Mouse (Mus musculus): Measurements from ENCODE around the gene Prdm9. TPM values are rescaled to one million over a fixed set of nuclear protein-coding genes. Genes with fewer than 3 reads are reported as not detected.

Gene Prdm9
- polyA plus RNA-seq, 1 experiment: 7.9 TPM

GRCm38 (mm10) chr17:15499656-15500394 is 64.3 kb downstream of the Prdm9 start, which contains the start of the genes Psmb1 and Tbp:
Gene Psmb1, minus strand, starts transcription at chr17:15499751.
Gene Tbp, plus strand, starts transcription at chr17:15499888.
- Histone ChIP-seq H3K9ac (ENCODE audit: low read depth, poor library complexity, severe bottlenecking) (peak within 1 kb of the TSS; percentile 80), H3K4me1 (ENCODE audit: control insufficient read depth, insufficient read depth, low read length) (no peaks in the 10 kb centered on the region), H3K9me3 (replicated peaks; ENCODE audit: control insufficient read depth, insufficient read depth, low read length, poor library complexity, severe bottlenecking) (no peaks in the 10 kb centered on the region), H3K27me3 (ENCODE audit: control insufficient read depth, insufficient read depth, low read length, poor library complexity, severe bottlenecking) (no peaks in the 10 kb centered on the region), H3K27ac (ENCODE audit: insufficient read depth, low read length) (no peak within 1 kb of the TSS), H3K36me3 (ENCODE audit: control insufficient read depth, insufficient read depth, low read length, poor library complexity, severe bottlenecking) (peaks cover 19% of the 10 kb centered on the region), H3K4me3 (ENCODE audit: low read depth, low read length) (peak within 1 kb of the TSS; percentile 81)
- TF ChIP-seq POLR2A (IDR thresholded peaks at IDR 0.05; ENCODE audit: insufficient read depth, low read length): peak; percentile 26
- no peak for TF ChIP-seq CTCF (IDR thresholded peaks at IDR 0.05; ENCODE audit: low read depth, low read length)
- 0 out of 2 replicates have a peak, but pooled peaks have one; percentile 44 for TF ChIP-seq EP300 (IDR thresholded peaks at IDR 0.05; ENCODE audit: insufficient read depth, low read depth, low read length)

DNA sequence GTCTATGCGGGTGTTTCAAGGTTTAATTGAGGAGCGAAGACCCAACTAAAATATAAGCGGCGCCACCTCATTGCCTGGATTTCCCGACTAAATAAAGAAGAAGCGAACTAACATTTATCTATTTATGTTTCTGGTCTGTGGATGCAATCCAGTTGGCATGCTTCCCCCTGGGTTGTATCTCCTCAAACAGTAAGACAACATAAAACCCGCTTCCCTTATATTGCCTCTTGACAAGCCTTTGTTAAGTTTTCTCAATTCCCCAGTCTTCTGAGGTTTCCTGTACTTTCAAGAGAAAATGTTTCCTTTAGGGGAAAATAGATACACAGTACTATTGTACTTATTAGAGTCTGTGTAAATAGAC is 65.4 kb downstream of the Prdm9 start:
- H3K9ac ChIP-seq (ENCODE audit: low read depth, poor library complexity, severe bottlenecking): peak overlapping the region; percentile 80
- no peak overlapping the region for H3K27ac ChIP-seq (ENCODE audit: insufficient read depth, low read length)
- no peaks in the 10 kb centered on the region for H3K27me3 ChIP-seq (ENCODE audit: control insufficient read depth, insufficient read depth, low read length, poor library complexity, severe bottlenecking)
- no peaks in the 10 kb centered on the region for H3K9me3 ChIP-seq (replicated peaks; ENCODE audit: control insufficient read depth, insufficient read depth, low read length, poor library complexity, severe bottlenecking)
- TF ChIP-seq CTCF (IDR thresholded peaks at IDR 0.05; ENCODE audit: low read depth, low read length) (no peak), POLR2A (IDR thresholded peaks at IDR 0.05; ENCODE audit: insufficient read depth, low read length) (no peak), EP300 (IDR thresholded peaks at IDR 0.05; ENCODE audit: insufficient read depth, low read depth, low read length) (no peak)
- H3K4me1 ChIP-seq (ENCODE audit: control insufficient read depth, insufficient read depth, low read length): no peaks in the 10 kb centered on the region
- H3K4me3 ChIP-seq (ENCODE audit: low read depth, low read length): no peak overlapping the region
- H3K36me3 ChIP-seq (ENCODE audit: control insufficient read depth, insufficient read depth, low read length, poor library complexity, severe bottlenecking): peaks cover 19% of the 10 kb centered on the region

GRCm38 (mm10) chr17:15497882-15498752 is 66.0 kb downstream of the Prdm9 start:
- no peaks in the 10 kb centered on the region for H3K9me3 ChIP-seq (replicated peaks; ENCODE audit: control insufficient read depth, insufficient read depth, low read length, poor library complexity, severe bottlenecking)
- peak overlapping the region; percentile 43; the same call in 1 of the 2 replicates for H3K27ac ChIP-seq (ENCODE audit: insufficient read depth, low read length)
- H3K36me3 ChIP-seq (ENCODE audit: control insufficient read depth, insufficient read depth, low read length, poor library complexity, severe bottlenecking): peaks cover 21% of the 10 kb centered on the region
- H3K27me3 ChIP-seq (ENCODE audit: control insufficient read depth, insufficient read depth, low read length, poor library complexity, severe bottlenecking): no peaks in the 10 kb centered on the region
- H3K9ac ChIP-seq (ENCODE audit: low read depth, poor library complexity, severe bottlenecking): peak overlapping the region; percentile 80
- H3K4me3 ChIP-seq (ENCODE audit: low read depth, low read length): peak overlapping the region; percentile 99
- no peaks in the 10 kb centered on the region for H3K4me1 ChIP-seq (ENCODE audit: control insufficient read depth, insufficient read depth, low read length)
- TF ChIP-seq EP300 (IDR thresholded peaks at IDR 0.05; ENCODE audit: insufficient read depth, low read depth, low read length) (no peak), POLR2A (IDR thresholded peaks at IDR 0.05; ENCODE audit: insufficient read depth, low read length) (peak; percentile 45)

Other genes starting within 250 kb of the Prdm9 start
- 1.4 and 2.0 TPM in 2 replicates for gene Dll1, start 187.5 kb downstream of the Prdm9 start, polyA plus RNA-seq (2011; ENCODE audit: insufficient read depth, insufficient read length, low read depth, missing spikeins)
- gene Fam120b, start 168.2 kb downstream of the Prdm9 start, polyA plus RNA-seq (2011; ENCODE audit: insufficient read depth, insufficient read length, low read depth, missing spikeins): 9.4 and 9.7 TPM in 2 replicates
- gene Psmb1, start 64.6 kb downstream of the Prdm9 start, polyA plus RNA-seq (2011; ENCODE audit: insufficient read depth, insufficient read length, low read depth, missing spikeins): 195 and 199 TPM in 2 replicates
- gene Tbp, start 64.5 kb downstream of the Prdm9 start, polyA plus RNA-seq (2011; ENCODE audit: insufficient read depth, insufficient read length, low read depth, missing spikeins): 55.5 and 64.7 TPM in 2 replicates
- gene Pdcd2, start 37.1 kb downstream of the Prdm9 start, polyA plus RNA-seq (2011; ENCODE audit: insufficient read depth, insufficient read length, low read depth, missing spikeins): 39.2 and 62.0 TPM in 2 replicates
- 92.2 and 93.7 TPM in 2 replicates for gene Chd1, start 140.6 kb upstream of the Prdm9 start, polyA plus RNA-seq (2011; ENCODE audit: insufficient read depth, insufficient read length, low read depth, missing spikeins)

Measured in ES-Bruce4 (cell line).